Mouse (Mus musculus) cerebellum, postnatal 10 days (tissue): Measurements from ENCODE around the gene Tnfrsf13c.
A peak's percentile ranks its signal among the peaks of the same experiment; 100 is the strongest.
"Not testable (repeated sequence)": the region's sequence is repeated elsewhere in the genome, so short reads cannot be mapped to it uniquely, and the experiment has no call there.

ENCODE experiments used
- DNase-seq, 2 experiments: peaks; one replicate each; pipeline ENCODE4 v3.0.0; 2021; ENCODE audit warnings: mixed read lengths in 2 of 2

Gene Tnfrsf13c

DNA sequence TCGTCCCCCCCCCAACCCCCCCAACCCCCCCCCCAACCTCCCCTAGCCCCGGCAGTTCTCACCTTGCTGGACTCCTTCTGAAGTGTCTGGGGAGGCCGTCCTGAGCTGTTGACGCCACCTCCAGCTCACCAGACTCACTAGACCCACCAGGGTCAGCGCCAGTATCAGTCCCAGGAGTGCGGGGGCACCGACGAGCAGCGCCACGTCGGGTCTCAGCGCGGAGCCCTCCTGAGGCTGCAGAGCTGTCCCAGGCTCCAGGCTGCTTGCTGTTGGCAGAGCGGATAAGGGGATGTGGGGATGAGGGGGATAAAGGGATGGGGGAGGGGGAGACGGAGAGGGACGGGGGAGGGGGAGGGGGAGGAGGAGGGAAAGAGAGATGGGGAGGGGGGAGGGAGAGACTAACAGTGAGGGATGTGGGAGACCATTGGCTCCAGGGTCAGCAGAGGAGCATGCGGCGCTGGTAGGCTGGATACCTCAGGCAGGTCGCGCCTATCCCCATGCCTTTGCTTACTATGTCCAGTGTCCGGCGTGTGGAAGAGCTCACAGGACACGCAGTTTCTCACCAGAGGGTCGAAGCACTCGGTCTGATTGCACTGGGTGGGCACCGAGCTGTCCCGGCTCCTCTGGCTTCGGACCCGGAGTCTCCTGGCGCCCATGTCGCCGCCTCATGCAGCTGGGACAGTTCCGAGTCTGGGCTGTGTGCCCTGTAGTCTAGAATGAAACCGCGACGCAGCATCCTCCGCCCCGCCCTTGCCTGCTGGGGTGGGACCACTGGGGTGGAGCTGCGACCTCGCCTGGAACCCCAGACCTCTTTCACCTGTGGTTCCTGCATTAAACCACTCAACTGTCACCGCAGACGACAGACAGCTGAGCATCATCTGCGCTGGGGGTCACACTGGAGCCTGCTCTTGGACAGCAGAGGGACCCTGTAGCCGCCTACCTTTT lies at the start of gene Tnfrsf13c:
Gene Tnfrsf13c, minus strand, starts transcription at position 713 of the 945 bp plus-strand sequence.
- DNase-seq = peak; percentile 73 to 77

DNA sequence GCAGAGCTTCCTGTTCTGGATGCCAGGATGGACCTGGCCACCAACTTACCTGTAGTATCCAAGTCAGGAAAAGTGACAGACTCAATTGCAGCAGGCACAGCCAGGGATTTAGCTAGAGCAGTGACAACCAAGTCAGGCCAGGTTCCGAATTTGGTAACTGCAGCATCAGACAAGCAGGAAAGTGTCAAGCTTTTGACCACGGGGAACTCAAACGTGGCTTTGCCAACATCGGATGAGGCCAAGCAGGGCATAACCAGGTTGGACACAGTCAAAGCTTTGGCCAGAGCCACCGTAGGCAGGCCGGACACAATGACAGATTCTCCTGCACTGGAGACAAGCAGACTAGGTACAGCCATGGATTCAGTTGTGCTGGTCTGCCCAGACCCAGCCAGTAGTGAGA lies 48.1 kb upstream of the Tnfrsf13c start:
- peak in 1 of 2 experiments; percentile 47 for DNase-seq

DNA sequence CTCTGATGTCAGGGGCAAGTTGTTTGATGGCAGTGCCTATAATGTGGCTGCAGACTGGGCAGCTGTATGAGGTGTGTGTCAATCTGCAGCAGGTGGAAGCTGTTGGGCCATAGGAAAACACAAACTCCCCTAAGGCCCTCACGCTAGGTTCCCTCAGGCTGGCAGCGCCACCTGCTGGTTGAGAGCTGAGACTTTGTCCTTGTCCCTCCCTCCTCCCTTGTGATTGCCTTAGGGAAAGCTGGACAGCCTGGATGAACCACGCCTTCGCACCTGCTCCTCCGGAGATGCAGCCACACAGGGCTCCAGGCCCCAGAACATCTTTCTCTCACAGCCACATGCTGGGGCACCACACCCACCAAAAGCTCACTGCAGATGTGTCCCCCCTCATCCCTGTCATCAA lies 47.0 kb upstream of the Tnfrsf13c start:
- DNase-seq = peak; percentile 93 to 95

DNA sequence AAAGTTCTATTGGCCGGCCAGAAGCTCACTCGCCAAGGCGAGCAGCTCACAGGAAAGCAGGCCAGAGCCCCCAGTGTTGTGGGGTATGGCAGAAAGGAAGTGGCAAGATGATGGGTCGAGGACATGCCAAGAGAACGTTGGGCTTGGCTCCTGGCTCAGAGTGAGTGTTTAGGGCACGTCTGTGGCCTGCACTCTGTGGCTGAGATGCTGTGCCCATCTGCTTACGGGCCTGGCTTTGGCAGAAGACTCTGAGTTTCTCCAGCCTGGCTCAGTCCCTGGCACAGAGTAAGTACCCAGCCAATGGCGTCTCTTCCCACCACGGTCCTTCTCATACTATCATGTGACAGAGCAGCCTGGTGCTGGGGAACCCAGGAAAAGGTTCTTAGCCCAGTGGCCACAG lies 44.6 kb upstream of the Tnfrsf13c start:
- peak; percentile 84 to 91 for DNase-seq

DNA sequence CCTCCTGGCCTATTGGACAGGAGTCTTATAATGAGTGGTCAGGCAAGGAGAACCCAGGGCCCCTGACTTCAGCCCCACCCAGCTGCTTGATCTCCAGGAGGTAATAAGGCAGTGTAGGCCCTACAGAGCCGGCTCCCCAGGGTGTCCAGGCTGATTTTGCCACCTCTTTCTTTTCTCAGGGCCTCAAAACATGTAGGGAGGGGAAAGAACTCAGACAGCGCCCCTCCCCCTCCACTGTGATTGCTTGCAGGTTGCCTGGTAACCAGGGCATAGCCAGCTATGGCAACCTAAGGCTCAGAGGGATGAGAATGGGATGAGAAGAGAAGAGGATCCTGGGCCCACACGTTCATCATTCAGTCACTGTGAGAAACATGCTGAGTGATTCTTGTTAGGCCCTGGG lies 44.0 kb upstream of the Tnfrsf13c start:
- DNase-seq = peak; percentile 81 to 82

DNA sequence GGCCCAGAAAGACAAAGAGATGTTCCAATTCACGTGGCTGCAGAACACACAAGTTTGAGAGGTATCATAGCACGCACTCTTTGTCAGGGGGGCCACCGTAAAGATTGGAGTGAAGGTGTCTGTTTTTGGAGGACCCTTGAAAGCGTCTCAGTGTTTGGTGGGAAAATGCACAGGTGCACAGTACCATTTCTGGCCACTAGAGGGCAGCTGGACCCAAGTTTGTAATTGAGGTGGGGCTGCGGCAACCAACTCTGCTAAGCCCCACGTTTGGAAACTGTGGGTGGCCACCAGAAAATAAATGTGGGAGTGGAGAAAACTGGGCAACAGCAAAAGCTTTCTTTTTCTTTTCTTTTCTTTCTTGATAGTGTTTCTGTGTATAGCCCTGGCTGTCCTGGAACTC lies 42.2 kb upstream of the Tnfrsf13c start:
- peak; percentile 88 to 93 for DNase-seq

DNA sequence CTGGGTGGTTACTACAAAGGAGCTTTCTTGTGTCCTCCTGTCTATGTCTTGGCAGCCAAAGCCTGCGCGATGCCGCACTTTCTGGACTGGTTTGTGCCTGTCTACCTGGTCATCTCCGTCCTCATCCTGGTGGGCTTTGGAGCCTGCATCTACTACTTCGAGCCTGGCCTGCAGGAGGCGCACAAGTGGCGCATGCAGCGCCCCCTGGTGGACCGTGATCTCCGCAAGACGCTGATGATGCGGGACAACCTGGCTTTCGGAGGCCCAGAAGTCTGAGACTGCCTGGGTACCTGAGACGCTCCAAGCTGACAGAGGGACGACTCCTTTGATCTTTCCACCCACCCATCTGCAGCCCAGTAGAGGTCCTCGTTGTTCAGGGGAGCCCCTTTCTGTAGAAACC lies 35.3 kb upstream of the Tnfrsf13c start:
- peak; percentile 89 to 94 for DNase-seq

DNA sequence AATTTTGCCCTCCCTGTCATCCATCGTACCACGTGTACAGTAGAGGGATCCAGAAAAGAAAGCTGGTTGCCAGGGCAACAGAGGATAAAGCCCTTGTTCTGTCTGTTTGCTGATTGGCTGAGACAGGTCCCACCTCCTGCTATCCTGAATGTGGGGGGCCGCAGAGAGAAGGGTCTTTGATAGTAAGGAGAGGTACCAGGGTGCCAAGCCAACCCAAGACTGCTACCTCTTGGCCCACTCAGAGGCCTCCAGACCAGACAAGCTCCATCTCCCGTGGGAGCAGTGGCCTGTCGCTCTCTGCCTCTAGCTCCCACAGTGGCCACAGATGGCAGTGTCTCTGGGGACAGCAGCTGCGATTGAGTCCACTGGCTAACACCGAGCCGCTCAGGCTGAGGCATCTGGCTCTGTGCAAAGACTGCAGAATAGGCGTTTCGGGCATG lies 31.8 kb upstream of the Tnfrsf13c start:
- peak; percentile 86 for DNase-seq

DNA sequence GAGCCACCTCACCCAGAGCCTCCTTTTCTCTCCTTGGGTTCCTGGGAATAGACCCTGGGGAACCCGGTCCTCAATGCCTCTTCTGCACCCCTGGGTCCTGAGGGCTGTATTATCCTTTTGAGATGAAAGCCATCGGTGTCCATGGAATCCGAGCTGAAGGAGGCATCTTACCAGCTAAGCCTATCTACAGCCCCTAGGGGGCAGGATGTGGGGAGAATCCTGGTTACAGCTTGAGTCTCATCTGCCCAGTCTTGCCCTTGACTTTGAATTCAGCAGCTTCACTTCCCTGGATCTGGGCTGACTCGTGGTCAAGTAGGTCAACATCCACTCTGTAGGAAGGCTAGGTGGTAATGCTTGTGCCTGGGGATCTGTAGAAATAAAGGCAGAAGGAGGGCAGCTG lies 31.1 kb upstream of the Tnfrsf13c start:
- peak; percentile 45 to 67 for DNase-seq

DNA sequence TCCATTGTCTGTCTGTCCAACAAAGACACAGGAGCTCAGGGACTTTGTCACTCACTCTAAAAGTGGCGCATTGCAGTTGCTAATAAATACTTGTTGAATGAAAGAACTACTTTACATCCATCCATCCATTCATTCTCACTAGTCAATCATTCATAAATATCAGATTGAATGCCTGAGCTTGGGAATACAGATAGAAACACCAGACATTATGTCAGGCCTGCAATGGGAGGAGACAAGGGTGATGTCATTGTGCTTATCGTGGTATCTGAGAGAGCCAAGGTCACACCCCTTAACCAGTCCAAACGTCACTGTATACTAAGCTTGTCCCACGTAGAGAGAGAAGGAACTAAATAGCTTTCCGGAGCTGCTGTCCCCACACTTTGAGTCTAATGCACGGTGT lies 27.9 kb upstream of the Tnfrsf13c start, which contains the start of gene 1500009C09Rik:
Gene 1500009C09Rik, plus strand, starts transcription at position 301 of the 400 bp plus-strand sequence.
- no peak for DNase-seq

DNA sequence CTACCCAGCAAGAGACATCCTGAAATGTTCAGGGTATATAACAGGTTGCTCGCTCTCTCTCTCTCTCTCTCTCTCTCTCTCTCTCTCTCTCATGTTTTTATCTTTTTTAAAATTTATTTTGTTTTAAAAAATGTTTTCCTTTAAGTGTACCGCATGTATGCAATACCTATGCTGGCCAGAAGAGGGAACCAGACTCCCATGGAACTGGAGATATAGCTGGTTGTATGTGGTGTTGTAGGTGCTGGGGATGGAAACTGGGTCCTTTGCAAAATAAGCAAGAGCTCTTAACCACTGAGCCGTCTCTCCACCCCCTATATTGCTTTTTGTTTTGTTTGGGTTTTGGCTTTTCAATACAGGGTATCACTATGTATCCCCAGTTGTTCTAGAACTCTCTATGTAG lies 27.4 kb upstream of the Tnfrsf13c start:
- DNase-seq = peak; percentile 3 to 22

DNA sequence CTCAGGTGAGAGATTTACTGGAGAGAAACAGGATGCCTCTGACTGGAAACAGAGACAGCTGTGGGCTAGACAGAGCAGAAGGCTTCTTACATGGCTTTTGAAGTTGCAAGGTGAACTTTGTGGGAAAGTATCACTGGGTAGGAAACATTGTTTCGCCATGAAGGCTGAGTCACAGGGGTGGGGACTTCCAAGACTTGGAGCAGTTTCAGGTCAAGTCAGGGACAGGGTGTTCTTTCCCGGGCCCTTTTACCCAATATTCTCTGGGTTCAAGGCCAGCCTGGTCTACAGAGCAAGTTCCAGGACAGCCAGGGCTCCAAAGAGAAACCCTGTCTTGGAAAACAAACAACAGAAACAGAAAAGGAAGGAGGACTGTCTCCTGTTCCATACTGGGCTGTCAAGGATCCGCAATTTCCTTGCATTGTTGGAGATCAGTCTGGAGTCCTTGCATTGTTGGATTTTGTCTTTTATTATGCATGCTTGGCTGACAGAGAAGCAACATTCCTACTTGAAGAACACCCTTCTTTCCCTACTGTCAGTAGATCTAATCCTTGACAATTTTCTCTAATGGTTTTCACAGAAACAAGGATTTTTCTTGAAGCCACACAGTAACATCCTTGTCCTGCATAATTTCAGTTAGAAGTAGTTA lies 23.1 kb upstream of the Tnfrsf13c start:
- DNase-seq = no peak

DNA sequence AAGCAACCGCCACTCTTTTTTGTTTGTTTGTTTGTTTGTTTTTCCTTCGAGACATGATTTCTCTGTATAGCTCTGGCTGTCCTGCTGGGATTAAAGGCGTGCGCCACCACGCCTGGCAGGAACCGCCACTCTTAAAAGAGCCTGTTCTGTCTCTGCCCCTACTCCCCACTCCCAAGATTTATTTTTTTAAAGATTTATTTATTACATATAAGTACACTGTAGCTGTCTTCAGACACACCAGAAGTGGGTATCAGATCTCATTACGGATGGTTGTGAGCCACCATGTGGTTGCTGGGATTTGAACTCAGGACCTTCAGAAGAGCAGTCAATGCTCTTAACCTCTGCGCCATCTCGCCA lies 20.6 kb upstream of the Tnfrsf13c start:
- DNase-seq = not testable (repeated sequence)

DNA sequence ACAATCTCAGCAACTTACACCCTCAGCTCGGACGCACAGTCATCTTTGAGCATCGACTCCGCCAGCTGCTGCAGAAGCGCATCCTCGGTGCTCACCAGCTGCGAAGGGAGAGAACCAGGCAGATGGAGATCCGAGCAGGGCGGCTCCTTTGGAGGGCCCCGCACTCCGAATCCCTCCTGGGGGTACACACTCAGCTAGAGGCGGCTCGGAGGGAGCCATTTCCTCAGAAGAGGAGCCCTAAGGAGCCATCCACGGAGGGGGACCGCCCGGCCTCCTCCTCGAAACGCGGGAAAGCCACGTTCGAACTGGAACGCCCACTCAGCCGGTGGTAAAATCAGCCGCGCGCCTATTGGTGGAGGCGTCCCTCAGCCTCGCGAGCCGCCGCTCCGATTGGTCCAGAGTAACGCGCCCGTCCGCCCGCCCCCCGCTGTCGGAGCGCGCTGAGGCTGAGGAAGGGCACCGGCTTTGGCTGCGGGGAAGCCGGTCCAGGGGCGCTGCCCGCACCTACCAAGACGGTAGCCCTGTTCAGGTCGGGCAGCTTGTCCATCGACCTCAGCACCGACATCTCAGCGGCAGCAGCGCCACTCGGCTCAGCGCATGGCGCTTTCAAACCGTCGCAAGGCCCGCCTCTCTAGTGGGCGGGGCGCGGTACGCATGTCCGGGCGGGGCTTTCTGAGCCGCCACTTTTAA lies 20.1 kb upstream of the Tnfrsf13c start, which contains the start of gene Cenpm:
Gene Cenpm, minus strand, starts transcription at position 634 of the 690 bp plus-strand sequence.
- DNase-seq = peak; percentile 97

DNA sequence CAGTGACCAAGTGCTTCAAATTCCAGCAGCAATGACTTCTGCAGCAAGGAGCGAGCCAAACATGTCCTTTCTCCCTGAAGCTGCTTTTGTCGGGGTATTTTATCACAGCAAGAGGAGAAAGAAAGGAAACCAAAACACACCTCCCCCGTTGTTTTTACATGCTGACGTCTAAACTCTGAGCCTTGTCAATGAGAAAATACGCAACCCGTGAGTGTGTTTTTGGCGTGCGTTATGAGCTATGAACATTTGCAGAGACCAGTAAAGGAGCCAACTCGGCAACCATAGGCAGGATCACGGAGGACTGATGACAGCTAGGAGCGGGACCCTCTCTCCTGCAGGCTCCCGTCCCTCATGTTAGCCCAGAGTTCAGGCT lies 19.6 kb upstream of the Tnfrsf13c start:
- DNase-seq = no peak

DNA sequence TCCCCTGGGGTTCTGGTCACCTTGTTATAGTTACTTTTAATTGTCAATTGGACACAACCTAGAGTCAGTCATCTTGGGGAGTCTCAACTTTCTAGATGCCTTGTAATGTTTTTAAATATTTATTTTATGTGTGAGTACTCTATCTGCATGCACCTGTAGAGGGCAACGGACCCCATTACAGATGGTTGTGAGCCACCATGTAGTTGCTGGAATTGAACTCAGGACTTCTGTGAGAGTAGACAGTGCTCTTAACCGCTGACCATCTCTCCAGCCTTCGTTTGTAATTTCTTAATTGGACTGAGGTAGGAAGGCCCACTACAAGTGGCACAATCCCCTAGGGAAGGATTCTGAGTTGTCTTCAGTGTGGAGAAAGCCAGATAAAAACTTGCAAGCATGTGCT lies 19.1 kb upstream of the Tnfrsf13c start:
- no peak for DNase-seq

DNA sequence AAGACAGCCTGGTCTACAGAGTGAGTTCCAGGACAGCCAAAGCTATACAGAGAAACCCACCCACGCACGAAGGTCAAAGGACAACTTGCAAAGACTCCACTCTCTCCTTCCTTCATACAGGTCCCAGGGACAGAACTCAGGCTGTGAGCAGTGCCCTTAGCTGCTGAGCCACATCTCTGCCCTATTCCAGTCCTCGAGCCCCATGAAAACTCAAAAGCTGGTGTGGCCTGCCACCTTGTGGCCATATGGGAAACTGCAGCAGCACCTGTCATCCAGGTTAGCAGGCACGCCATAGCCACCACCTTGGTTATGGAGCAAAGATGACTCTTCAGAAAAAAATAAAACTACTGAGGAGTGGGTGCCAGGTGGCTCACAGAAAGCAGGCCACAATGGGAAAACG lies 12.4 kb upstream of the Tnfrsf13c start:
- peak; percentile 92 to 94 for DNase-seq

DNA sequence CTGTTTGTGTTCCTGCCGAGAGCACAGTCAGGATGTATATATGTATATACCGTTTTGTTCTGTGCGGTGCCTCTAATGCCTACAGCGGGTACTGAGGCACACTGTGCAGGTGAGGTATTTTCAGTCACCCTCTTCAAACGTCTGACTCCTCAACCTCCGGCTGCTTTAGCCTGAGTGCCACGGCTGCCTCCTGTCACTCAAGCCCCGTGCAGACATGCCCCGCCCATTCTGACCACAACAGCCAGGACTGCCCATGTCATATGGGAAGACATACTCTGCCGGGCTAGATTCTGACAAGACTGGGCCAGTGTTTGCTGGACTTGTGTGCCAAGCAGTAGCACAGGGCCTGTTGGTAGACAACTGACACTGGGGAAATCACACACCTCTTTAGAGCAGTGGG lies 11.5 kb upstream of the Tnfrsf13c start:
- no peak for DNase-seq

DNA sequence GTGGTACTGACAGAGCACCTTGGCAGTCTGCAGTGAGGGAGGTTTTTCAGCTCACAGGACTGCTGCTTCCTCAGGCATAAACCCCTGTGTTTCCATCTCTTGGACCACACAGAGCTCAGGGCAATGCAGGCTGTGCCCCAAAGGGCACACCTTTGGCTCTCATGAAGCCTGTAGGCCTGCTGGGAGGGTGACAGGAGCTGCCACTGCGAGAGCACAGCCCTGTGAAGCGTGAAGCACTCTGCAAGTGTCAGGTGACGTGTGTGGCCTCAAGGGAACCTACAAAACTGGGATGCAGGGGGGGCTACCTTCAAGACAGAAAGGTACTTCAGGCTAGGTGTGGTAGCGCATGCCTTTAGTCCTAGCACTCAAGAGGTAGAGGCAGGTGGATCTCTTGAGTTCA lies 8.5 kb upstream of the Tnfrsf13c start:
- no peak for DNase-seq

DNA sequence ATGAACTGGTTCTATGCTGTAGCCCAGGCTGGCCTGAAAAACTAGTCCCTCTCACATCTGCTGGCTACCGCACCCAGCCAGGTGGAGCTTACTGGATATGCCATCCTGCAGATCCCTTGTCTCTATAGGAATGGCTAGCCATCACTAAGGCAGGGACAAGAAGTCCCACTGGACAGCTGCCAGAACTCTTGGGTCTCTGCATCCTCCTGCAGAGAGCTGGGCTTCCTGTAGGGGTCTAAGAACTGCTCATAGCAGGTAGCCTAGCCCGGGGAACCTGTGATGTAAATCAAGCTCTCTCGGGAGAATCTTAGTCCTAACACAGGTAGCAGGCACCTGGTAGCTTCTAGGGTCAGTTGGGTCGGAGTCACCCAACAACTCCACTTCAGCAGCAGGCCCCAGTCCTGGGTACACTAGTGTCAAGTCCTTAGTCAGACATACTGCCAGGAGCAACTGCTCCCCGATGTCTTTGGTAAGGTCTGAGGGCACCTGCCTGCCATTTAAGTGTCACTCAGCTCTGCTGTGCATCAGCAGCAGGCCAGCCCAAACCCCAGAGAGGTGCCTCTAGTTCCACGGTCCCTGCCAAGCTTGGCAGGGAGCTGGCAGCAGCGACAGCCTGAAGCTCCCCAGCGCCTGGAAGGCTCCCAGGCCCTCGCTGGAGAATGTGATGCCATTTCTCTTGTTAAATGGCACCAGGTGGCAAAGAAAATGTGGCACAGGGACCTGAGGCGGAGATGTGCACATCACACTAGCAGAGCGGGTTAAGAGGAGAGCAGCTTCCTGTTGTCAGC lies 7.6 kb upstream of the Tnfrsf13c start:
- DNase-seq = peak; percentile 90 to 93

DNA sequence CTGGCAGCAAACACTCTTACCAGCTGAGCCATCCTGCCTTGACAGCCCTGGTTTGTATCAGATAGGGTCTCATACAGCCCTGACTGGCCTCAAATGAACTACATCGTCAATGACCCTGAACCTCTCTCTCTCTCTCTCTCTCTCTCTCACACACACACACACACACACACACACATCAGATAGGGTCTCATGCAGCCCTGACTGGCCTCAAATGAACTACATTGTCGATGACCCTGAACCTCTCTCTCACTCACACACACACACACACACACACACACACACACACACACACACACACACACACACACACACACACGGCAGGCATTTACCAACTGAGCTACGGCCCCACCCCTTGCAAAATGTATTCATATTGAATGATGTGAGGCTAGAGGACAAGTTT lies 6.9 kb upstream of the Tnfrsf13c start:
- peak in 1 of 2 experiments; percentile 10 for DNase-seq

DNA sequence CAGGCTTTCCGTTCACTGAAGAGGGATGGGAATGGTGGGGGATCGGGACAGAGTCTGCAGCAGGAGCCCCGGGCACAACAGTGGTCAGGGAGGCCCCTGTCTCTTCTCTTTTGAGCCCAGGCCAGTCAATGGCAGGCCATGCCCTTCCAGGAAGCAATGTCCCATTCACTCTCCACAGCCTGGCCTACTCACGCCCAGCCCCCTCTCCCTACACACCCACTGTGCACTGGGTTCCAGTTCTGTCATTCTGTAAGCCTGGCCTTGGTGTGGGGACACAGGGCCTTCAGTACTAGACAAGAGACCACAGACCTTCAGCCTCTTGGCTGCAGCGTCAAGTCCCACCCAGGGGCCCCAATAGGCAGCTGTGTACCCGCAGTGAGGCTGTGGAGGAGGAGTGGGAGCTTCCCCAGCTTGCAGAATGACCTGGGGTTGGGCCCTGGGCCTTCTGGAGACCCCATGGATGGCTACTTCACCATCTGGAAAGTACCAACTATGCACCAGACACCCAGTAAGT lies 6.0 kb upstream of the Tnfrsf13c start:
- DNase-seq = peak in 1 of 2 experiments; percentile 9
